Mouse (Mus musculus): Measurements from ENCODE around the gene Olfr680-ps1. TPM values are rescaled to one million over a fixed set of nuclear protein-coding genes. Genes with fewer than 3 reads are reported as not detected.
"Not testable (repeated sequence)": the region's sequence is repeated elsewhere in the genome, so short reads cannot be mapped to it uniquely, and the experiment has no call there.

Olfr680-ps1 gene
- polyA plus RNA-seq (2015; fragmentation: Nextera tagmentation; extraction: Ambion mirVana) = not detected in 2 replicates

DNA sequence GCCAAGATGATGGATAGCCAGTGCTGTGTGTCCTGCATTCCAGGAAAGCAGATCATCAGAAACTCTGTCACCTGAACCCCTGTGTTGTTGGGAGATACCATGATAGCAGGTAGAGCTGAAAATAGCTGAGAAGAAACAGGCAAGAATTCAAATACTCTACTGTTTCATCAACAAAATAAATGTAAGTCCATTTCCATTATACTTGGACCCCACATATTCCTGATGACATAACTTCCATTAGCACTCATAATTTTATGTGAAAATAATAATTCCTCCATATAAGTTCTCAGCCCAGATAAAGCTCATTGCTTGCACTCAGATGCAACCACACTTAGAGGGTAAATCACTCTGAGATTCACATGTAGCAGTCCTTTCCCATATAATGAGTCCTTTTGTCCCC lies at the start of gene Olfr680-ps1:
Gene Olfr680-ps1 (minus strand): TSS at position 101 of the 400 bp plus-strand sequence.
- not testable (repeated sequence) for ATAC-seq, H3K9me3 ChIP-seq

DNA sequence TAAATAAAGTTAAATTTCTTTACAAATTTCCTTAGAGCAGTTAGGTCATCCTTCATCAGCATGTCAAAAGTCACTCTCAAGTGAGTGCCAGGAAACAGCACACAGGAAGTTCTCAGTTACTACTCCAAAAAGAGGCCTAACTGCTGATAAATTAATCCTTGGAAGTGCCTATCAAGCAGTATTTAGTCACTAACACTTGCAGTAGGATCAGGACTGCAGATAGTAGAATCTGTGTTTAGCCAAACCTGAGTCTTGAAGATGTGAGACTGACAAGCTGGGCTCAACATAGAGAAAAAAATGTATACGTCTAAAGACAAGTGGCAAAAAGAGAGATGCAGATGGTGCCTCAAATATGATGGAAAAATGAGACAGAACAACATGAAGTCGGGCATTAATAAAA lies 48.7 kb upstream of the Olfr680-ps1 start:
- H3K9me3 ChIP-seq = no peaks in the 10 kb centered on the region
- H3K27ac ChIP-seq = no peak overlapping the region
- no peaks in the 10 kb centered on the region for H3K36me3 ChIP-seq
- no peaks in the 10 kb centered on the region for H3K4me1 ChIP-seq (replicated peaks)
- H3K9ac ChIP-seq = no peak overlapping the region
- H3K27me3 ChIP-seq (replicated peaks) = no peaks in the 10 kb centered on the region
- no peak overlapping the region for H3K4me3 ChIP-seq (replicated peaks)
- no peak for ATAC-seq
- 61% methylated on average over 2 of the region's 2 CpGs for WGBS
- no peak overlapping the region for H3K4me2 ChIP-seq (replicated peaks)

More for the DNA sequence above, at the start of gene Olfr680-ps1:
- H3K27ac ChIP-seq; H3K9ac ChIP-seq; H3K27me3 ChIP-seq (replicated peaks); H3K4me3 ChIP-seq (replicated peaks); H3K36me3 ChIP-seq; H3K4me2 ChIP-seq (replicated peaks); H3K4me1 ChIP-seq (replicated peaks): not testable (repeated sequence)

GRCm38 (mm10) chr7:105116536-105116935 lies 23.9 kb upstream of the Olfr680-ps1 start, which contains the start of gene Olfr681:
Gene Olfr681 (plus strand): TSS chr7:105116836.
- Histone ChIP-seq H3K9ac (no peak within 1 kb of the TSS), H3K27me3 (replicated peaks) (no peaks in the 10 kb centered on the region), H3K4me1 (replicated peaks) (no peaks in the 10 kb centered on the region), H3K4me2 (replicated peaks) (no peak within 1 kb of the TSS), H3K27ac (no peak within 1 kb of the TSS), H3K36me3 (no peaks in the 10 kb centered on the region), H3K9me3 (no peaks in the 10 kb centered on the region), H3K4me3 (replicated peaks) (no peak within 1 kb of the TSS)
- no peak for ATAC-seq

DNA sequence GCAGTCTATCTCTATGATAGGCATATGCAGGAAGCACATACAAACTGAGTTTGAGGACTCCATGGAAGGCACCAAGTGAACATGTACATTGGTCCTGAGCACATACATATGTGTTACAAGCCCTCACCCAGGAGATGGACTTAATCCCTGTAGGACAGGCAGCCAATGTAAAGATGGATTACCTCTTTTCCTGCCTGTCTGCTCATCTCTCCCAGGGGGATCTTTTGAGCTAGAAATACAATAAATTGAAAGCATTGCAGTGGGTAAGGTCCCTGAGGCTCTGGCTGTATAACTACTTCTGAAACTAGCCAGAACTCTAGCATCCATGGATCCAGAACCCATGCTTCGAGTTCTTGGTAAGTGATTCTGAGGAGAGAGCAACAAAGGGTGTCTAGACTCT lies 11.7 kb downstream of the Olfr680-ps1 start, which contains the start of gene Olfr679:
Gene Olfr679 (plus strand): TSS at position 301 of the 400 bp plus-strand sequence.
- H3K27me3 ChIP-seq (replicated peaks) = no peaks in the 10 kb centered on the region
- no peak within 1 kb of the TSS for H3K9ac ChIP-seq
- no peak within 1 kb of the TSS for H3K27ac ChIP-seq
- WGBS = 45% methylated on average over 1 of the region's 1 CpGs
- no peaks in the 10 kb centered on the region for H3K9me3 ChIP-seq
- H3K36me3 ChIP-seq = no peaks in the 10 kb centered on the region
- no peak within 1 kb of the TSS for H3K4me3 ChIP-seq (replicated peaks)
- no peak for ATAC-seq
- no peak within 1 kb of the TSS for H3K4me2 ChIP-seq (replicated peaks)
- H3K4me1 ChIP-seq (replicated peaks) = no peaks in the 10 kb centered on the region

DNA sequence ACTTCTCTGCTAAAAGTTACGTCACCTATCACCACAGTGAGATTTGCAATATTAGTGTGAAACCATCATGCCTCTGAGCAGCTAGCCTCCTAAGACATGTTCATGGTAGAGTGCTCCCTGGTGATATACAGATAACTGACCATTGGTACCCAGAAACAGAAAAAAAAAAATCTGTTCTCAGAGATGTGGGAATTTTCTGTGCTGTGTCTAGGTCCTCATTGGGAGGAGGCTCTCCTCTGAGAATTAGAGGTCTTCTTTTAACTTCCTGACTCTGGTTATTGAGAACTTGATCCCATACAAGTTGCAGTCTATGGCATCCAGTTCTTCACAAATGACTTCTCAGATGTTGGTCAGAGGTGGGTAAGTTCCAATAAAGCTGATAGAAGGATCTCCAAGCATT lies 28.4 kb downstream of the Olfr680-ps1 start, which contains the start of gene Olfr678:
Gene Olfr678 (plus strand): TSS at position 301 of the 400 bp plus-strand sequence.
- no peak within 1 kb of the TSS for H3K9ac ChIP-seq
- no peak within 1 kb of the TSS for H3K27ac ChIP-seq
- no peaks in the 10 kb centered on the region for H3K4me1 ChIP-seq (replicated peaks)
- H3K27me3 ChIP-seq (replicated peaks) = no peaks in the 10 kb centered on the region
- no peaks in the 10 kb centered on the region for H3K9me3 ChIP-seq
- no peak for ATAC-seq
- H3K4me2 ChIP-seq (replicated peaks) = no peak within 1 kb of the TSS
- H3K36me3 ChIP-seq = no peaks in the 10 kb centered on the region
- 96% methylated on average over 1 of the region's 1 CpGs for WGBS
- no peak within 1 kb of the TSS for H3K4me3 ChIP-seq (replicated peaks)

GRCm38 (mm10) chr7:105058951-105059350 lies 33.7 kb downstream of the Olfr680-ps1 start:
- Histone ChIP-seq H3K4me3 (replicated peaks) (no peak overlapping the region), H3K27ac (no peak overlapping the region), H3K27me3 (replicated peaks) (no peaks in the 10 kb centered on the region), H3K4me2 (replicated peaks) (no peak overlapping the region), H3K36me3 (no peaks in the 10 kb centered on the region), H3K4me1 (replicated peaks) (no peaks in the 10 kb centered on the region), H3K9me3 (no peaks in the 10 kb centered on the region), H3K9ac (no peak overlapping the region)
- ATAC-seq = no peak

Other genes with a start within 250 kb of the Olfr680-ps1 start
- gene Usp17la, start 235.8 kb downstream of the Olfr680-ps1 start, polyA plus RNA-seq (2015; fragmentation: Nextera tagmentation; extraction: Ambion mirVana) = not detected in 2 replicates
- not detected in 2 replicates for gene Olfr665, start 214.8 kb downstream of the Olfr680-ps1 start, polyA plus RNA-seq (2015; fragmentation: Nextera tagmentation; extraction: Ambion mirVana)
- not detected in 2 replicates for gene Olfr666, start 196.9 kb downstream of the Olfr680-ps1 start, polyA plus RNA-seq (2015; fragmentation: Nextera tagmentation; extraction: Ambion mirVana)
- not detected in 2 replicates for gene Olfr667, start 171.3 kb downstream of the Olfr680-ps1 start, polyA plus RNA-seq (2015; fragmentation: Nextera tagmentation; extraction: Ambion mirVana)
- not detected in 2 replicates for gene Olfr668, start 164.8 kb downstream of the Olfr680-ps1 start, polyA plus RNA-seq (2015; fragmentation: Nextera tagmentation; extraction: Ambion mirVana)
- not detected in 2 replicates for gene Olfr669, start 158.6 kb downstream of the Olfr680-ps1 start, polyA plus RNA-seq (2015; fragmentation: Nextera tagmentation; extraction: Ambion mirVana)
- not detected in 2 replicates for gene Olfr670, start 130.2 kb downstream of the Olfr680-ps1 start, polyA plus RNA-seq (2015; fragmentation: Nextera tagmentation; extraction: Ambion mirVana)
- gene Olfr671, start 113.7 kb downstream of the Olfr680-ps1 start, polyA plus RNA-seq (2015; fragmentation: Nextera tagmentation; extraction: Ambion mirVana) = not detected in 2 replicates
- gene Olfr672, start 90.8 kb downstream of the Olfr680-ps1 start, polyA plus RNA-seq (2015; fragmentation: Nextera tagmentation; extraction: Ambion mirVana) = not detected in 2 replicates
- gene Olfr675, start 64.4 kb downstream of the Olfr680-ps1 start, polyA plus RNA-seq (2015; fragmentation: Nextera tagmentation; extraction: Ambion mirVana) = not detected in 2 replicates
- not detected in 2 replicates for gene Olfr676, start 60.1 kb downstream of the Olfr680-ps1 start, polyA plus RNA-seq (2015; fragmentation: Nextera tagmentation; extraction: Ambion mirVana)
- gene Olfr677, start 41.4 kb downstream of the Olfr680-ps1 start, polyA plus RNA-seq (2015; fragmentation: Nextera tagmentation; extraction: Ambion mirVana) = not detected in 2 replicates
- not detected in 2 replicates for gene Olfr678, start 28.3 kb downstream of the Olfr680-ps1 start, polyA plus RNA-seq (2015; fragmentation: Nextera tagmentation; extraction: Ambion mirVana)
- gene Olfr679, start 11.6 kb downstream of the Olfr680-ps1 start, polyA plus RNA-seq (2015; fragmentation: Nextera tagmentation; extraction: Ambion mirVana) = not detected in 2 replicates
- not detected in 2 replicates for gene Olfr681, start 24.0 kb upstream of the Olfr680-ps1 start, polyA plus RNA-seq (2015; fragmentation: Nextera tagmentation; extraction: Ambion mirVana)
- not detected in 2 replicates for gene Olfr683, start 54.2 kb upstream of the Olfr680-ps1 start, polyA plus RNA-seq (2015; fragmentation: Nextera tagmentation; extraction: Ambion mirVana)
- not detected in 2 replicates for gene Olfr684, start 70.8 kb upstream of the Olfr680-ps1 start, polyA plus RNA-seq (2015; fragmentation: Nextera tagmentation; extraction: Ambion mirVana)
- gene Olfr685, start 93.2 kb upstream of the Olfr680-ps1 start, polyA plus RNA-seq (2015; fragmentation: Nextera tagmentation; extraction: Ambion mirVana) = not detected in 2 replicates
- not detected in 2 replicates for gene Olfr686, start 114.7 kb upstream of the Olfr680-ps1 start, polyA plus RNA-seq (2015; fragmentation: Nextera tagmentation; extraction: Ambion mirVana)
- not detected in 2 replicates for gene Olfr688, start 195.3 kb upstream of the Olfr680-ps1 start, polyA plus RNA-seq (2015; fragmentation: Nextera tagmentation; extraction: Ambion mirVana)
- gene Olfr689, start 218.3 kb upstream of the Olfr680-ps1 start, polyA plus RNA-seq (2015; fragmentation: Nextera tagmentation; extraction: Ambion mirVana) = not detected in 2 replicates
- not detected in 2 replicates for gene Olfr690, start 241.3 kb upstream of the Olfr680-ps1 start, polyA plus RNA-seq (2015; fragmentation: Nextera tagmentation; extraction: Ambion mirVana)
- gene Olfr691, start 249.5 kb upstream of the Olfr680-ps1 start, polyA plus RNA-seq (2015; fragmentation: Nextera tagmentation; extraction: Ambion mirVana) = not detected in 2 replicates

Measured in intestine, embryonic 15.5 days (tissue).